ENCODE assay signal across 22 mouse cellular contexts in the genomic region with DNA sequence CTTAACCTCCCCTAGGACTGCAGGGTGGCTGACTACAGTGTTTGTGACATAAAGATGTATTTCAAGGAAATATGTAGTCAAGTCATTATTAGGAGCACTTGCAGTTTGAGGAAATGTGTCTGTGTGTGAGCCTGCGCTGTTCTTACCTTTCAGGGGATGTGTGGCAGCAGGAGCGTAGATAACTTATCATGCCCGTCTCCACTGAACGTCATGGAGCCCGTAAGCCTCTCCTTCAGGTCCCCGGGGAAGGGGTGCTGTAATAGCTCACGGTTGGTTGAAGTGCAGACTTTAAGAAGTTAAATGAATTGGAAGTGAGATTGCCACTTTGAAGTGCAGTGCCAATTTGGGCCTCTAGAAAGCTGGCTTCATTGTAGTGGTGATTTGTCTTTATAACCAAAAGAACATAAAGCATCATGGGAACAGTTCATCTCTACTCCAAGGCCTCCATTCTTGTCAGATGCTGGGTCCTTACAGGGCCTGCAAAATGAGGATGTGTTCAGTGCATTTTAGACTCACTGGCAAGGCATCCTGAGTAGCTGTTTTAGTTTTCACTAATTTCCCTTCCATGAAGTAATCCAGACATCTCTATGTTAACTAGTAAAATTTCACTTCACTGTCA. TPM values are rescaled to one million over a fixed set of nuclear protein-coding genes. Genes with fewer than 3 reads are reported as not detected.
DNase-seq lines count a peak whose midpoint lies in the region; ATAC-seq lines count a peak whose summit lies in the region.
"Had no signal": no experiment of that assay in that cellular context is flagged by ENCODE, and none has a peak within 500 bp of the region (broad histone marks: within the 10 kb centered on the region; RNA-seq: fewer than 3 reads in every experiment).

No protein-coding gene starts in this region.

- H3K9ac ChIP-seq in kidney, embryonic 16.5 days (replicated peaks; ENCODE audit: low read length), result 0 out of 2 replicates have a peak overlapping the region, but pooled peaks have one; percentile 6
- H3K9ac ChIP-seq in forebrain, embryonic 14.5 days (ENCODE audit: low read length), result no peak overlapping the region
- H3K9ac ChIP-seq: embryonic facial prominence, embryonic 13.5 days; heart, embryonic 12.5 days had no signal

- H3K4me3 ChIP-seq in kidney, embryonic 16.5 days (ENCODE audit: low read length), result no peak overlapping the region
- H3K4me3 ChIP-seq in forebrain, embryonic 14.5 days (ENCODE audit: low read depth, low read length), result no peak overlapping the region
- H3K4me3 ChIP-seq: embryonic facial prominence, embryonic 13.5 days; heart, embryonic 12.5 days had no signal

- no peak for ATAC-seq in kidney, embryonic 16.5 days (ENCODE audit: low FRiP score, low TSS enrichment)
- ATAC-seq in forebrain, embryonic 14.5 days, result peak; percentile 42; the same call in 1 of the 2 replicates
- ATAC-seq: hindbrain, embryonic 16.5 days had no signal

- H3K4me1 ChIP-seq in kidney, embryonic 16.5 days (ENCODE audit: insufficient read depth, low read length), result 0 out of 2 replicates have a peak, but pooled peaks cover 11% of the 10 kb centered on the region
- peaks cover 4% of the 10 kb centered on the region; the same call in 1 of the 2 replicates for H3K4me1 ChIP-seq in forebrain, embryonic 14.5 days (ENCODE audit: control insufficient read depth, insufficient read depth, low read length)
- H3K4me1 ChIP-seq: heart, embryonic 12.5 days had no signal

- no peak overlapping the region for H3K4me2 ChIP-seq in kidney, embryonic 16.5 days (replicated peaks; ENCODE audit: low read depth, low read length)
- no peak overlapping the region for H3K4me2 ChIP-seq in forebrain, embryonic 14.5 days (ENCODE audit: low read length)
- H3K4me2 ChIP-seq: embryonic facial prominence, embryonic 13.5 days; heart, embryonic 12.5 days had no signal

- H3K36me3 ChIP-seq in kidney, embryonic 16.5 days (ENCODE audit: insufficient read depth, low read length), result peaks cover 57% of the 10 kb centered on the region
- H3K36me3 ChIP-seq in forebrain, embryonic 14.5 days (ENCODE audit: control insufficient read depth, insufficient read depth, low read length), result peaks cover 26% of the 10 kb centered on the region

- no peaks in the 10 kb centered on the region for H3K27me3 ChIP-seq in kidney, embryonic 16.5 days (ENCODE audit: insufficient read depth, low read length)
- no peaks in the 10 kb centered on the region for H3K27me3 ChIP-seq in forebrain, embryonic 14.5 days (replicated peaks; ENCODE audit: control insufficient read depth, insufficient read depth, low read length)
- H3K27me3 ChIP-seq: embryonic facial prominence, embryonic 13.5 days; heart, embryonic 12.5 days had no signal

- peak; percentile 73 for DNase-seq in heart, adult 11 months
- DNase-seq in heart, postnatal 25 days (ENCODE audit: low spot score), result no peak
- DNase-seq in kidney, postnatal 36 days, result no peak
- DNase-seq in forebrain, embryonic 14.5 days (ENCODE audit: low spot score), result peak; percentile 49
- DNase-seq in retina, embryonic 14.5 days (ENCODE audit: low spot score), result peak; percentile 47
- no peak for DNase-seq in adrenal gland, adult (ENCODE audit: inconsistent age in 2 of 2, low spot score in 1 of 2)
- DNase-seq: adrenal gland, postnatal 10 days; cerebellum, adult 11-12 months; cerebellum, adult 9-10 months; cerebellum, postnatal 25 days; gastrocnemius, postnatal 14 days; heart, postnatal 36 days; kidney, adult 18-20 months had no signal

- intact Hi-C loops in heart, postnatal 25 days (cut with DNase I), result no loop called here

- H3K27ac ChIP-seq in kidney, embryonic 16.5 days (ENCODE audit: low read length), result peak overlapping the region; percentile 36; the same call in 1 of the 2 replicates
- no peak overlapping the region for H3K27ac ChIP-seq in forebrain, embryonic 14.5 days (ENCODE audit: low read depth, low read length)
- H3K27ac ChIP-seq: embryonic facial prominence, embryonic 13.5 days had no signal

- WGBS in kidney, embryonic 16.5 days, result 54% methylated on average over 7 of the region's 7 CpGs
- WGBS in forebrain, embryonic 14.5 days, result 26% methylated on average over 7 of the region's 7 CpGs

- no peaks in the 10 kb centered on the region for H3K9me3 ChIP-seq in kidney, embryonic 16.5 days (ENCODE audit: low read length)
- H3K9me3 ChIP-seq in forebrain, embryonic 14.5 days (replicated peaks; ENCODE audit: control insufficient read depth, low read length), result no peaks in the 10 kb centered on the region
- H3K9me3 ChIP-seq: embryonic facial prominence, embryonic 13.5 days; heart, embryonic 12.5 days had no signal

RNA-seq across cellular contexts. Expression of gene Itprid2, which starts 26.4 kb away (rescaled TPM):
- total RNA-seq in heart, postnatal 25 days (2021), result 10 to 100 TPM; 20.9 to 25.4 TPM
- 22.5 and 22.6 TPM in 2 replicates for polyA plus RNA-seq in kidney, embryonic 16.5 days (2015; fragmentation: Nextera tagmentation; extraction: Ambion mirVana)
- polyA plus RNA-seq in forebrain, embryonic 14.5 days (2014; fragmentation: Nextera tagmentation; extraction: Ambion mirVana), result 6.0 TPM in 2 replicates

RNA-seq across cellular contexts. Expression of gene Ppp1r1c, which starts 46.0 kb away (rescaled TPM):
- total RNA-seq in heart, postnatal 25 days (2021), result under 1 TPM in 1 of 2 experiments, not detected in 1; 0.25 TPM
- polyA plus RNA-seq in kidney, embryonic 16.5 days (2015; fragmentation: Nextera tagmentation; extraction: Ambion mirVana), result not detected in 2 replicates
- polyA plus RNA-seq in forebrain, embryonic 14.5 days (2014; fragmentation: Nextera tagmentation; extraction: Ambion mirVana), result 0.25 and 0.28 TPM in 2 replicates
- total RNA-seq: adrenal gland, postnatal 10 days; ES-E14; gastrocnemius, postnatal 14 days; heart, postnatal 36 days had no signal
- polyA plus RNA-seq: cortical plate, adult 2 months; gonadal fat pad, adult 2 months; heart, embryonic 16.5 days; intestine, embryonic 14.5 days had no signal

Comparison
In these comparisons a context has a peak if more than half of its experiments do, and no peak if none do; other contexts are left out.
1. DNase-seq: peak in heart, adult 11 months (single experiment), forebrain, embryonic 14.5 days (single experiment) and retina, embryonic 14.5 days (single experiment); none in heart, postnatal 25 days (single experiment), kidney, postnatal 36 days (0 of 2) and adrenal gland, adult (0 of 2).